Mouse (Mus musculus): Measurements from ENCODE around the gene Atraid. TPM values are rescaled to one million over a fixed set of nuclear protein-coding genes. Genes with fewer than 3 reads are reported as not detected.
A peak's percentile ranks its signal among the peaks of the same experiment; 100 is the strongest.

Gene Atraid
- total RNA-seq, 2 experiments from 2014 or later = 80.1 to 86.1 TPM

DNA sequence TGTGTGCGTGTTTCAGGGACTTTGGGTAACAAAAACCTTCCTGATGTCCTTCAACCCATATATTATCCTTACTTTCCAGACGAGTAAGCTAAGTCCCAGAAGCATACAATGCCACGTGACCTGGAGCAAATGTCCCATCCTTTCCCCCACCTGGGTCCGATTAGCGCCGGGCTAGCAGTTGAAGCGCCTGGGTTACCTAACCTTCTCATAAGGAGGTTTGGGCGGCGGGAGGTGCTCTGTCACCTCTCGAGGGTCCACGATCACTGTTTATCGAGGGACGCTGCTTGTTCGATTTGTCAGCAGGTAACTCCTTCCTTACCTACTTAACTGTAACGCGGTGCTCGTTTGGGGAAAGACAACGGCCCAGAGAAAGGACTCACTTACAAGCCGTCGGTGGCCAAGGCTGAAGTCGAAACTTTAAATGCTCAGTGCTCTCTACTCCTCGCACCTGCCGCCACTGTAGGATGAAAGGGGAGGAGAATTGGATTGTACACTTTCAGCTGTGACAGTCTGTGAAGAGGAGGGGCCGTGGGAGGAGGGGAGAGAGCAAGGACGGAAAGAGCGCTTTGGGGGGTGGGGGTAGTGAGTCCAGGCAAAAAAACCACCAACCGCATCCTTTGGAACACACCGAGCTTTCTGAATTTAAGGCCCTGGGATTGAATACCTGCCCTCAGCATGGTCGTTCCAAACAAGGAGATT lies 46.1 kb downstream of the Atraid start:
- no peak for DNase-seq (ENCODE audit: low spot score in 2 of 2)

DNA sequence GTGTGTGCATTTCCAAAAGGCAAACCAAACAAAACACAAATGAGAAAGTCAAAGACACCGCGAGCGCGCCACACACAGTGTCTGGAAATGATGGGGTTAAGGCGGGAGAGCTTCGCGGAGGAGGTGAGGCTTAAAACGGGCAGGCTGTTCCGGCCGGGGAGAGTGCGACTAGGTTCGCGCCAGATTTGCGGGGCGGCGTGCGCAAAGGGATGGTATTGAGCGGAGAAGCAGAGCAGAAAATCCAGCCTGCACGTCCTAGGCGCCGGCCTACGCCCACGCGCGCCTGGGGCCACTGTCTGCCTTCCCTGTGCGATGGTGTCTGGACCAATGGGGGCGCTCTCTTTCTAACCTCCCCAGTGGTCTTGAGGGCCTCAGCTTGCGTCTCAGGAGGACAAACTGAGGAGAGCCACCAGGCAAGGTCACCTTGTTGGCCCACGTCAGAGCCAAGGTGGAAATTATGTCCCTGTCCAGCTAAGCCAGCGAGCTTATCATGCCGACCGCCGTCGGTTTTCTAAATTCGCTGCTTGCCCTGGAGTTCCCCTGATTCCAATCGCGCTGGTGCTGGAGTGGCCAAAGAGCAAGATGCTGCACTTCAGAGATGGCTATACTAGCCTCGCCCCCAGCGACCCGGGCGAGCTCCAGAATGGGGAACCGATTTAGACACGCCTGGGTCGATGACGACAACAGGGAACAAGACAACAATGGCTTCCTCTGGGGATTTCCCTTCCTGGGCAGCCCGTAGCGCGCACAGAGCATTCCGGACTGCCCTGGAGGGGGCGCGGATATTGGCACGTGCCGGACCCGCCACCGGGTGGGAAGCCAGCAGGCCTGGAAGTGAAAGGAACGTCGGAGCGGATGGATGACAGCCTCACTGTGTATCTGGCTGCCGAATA lies 46.9 kb downstream of the Atraid start:
- DNase-seq (ENCODE audit: low spot score in 2 of 2) = peak; percentile 57 to 61

- DNase-seq (ENCODE audit: low spot score in 2 of 2) = no peak
Observed at GRCm38 (mm10) chr5:31095711-31096480, 47.8 kb downstream of the Atraid start.

Other genes starting within 250 kb of the Atraid start
- gene Mapre3, start 233.7 kb upstream of the Atraid start, total RNA-seq (2021) = 100 to 1,000 TPM; 202 to 212 TPM
- gene Tmem214, start 180.3 kb upstream of the Atraid start, total RNA-seq (2021) = 10 to 100 TPM; 64.5 to 66.9 TPM
- 10 to 100 TPM; 23.0 to 25.6 TPM for gene Agbl5, start 159.6 kb upstream of the Atraid start, total RNA-seq (2021)
- 10 to 100 TPM; 91.7 to 98.2 TPM for gene Ost4, start 140.5 kb upstream of the Atraid start, total RNA-seq (2021)
- 1 to 10 TPM; 5.7 to 6.5 TPM for gene Emilin1, start 134.9 kb upstream of the Atraid start, total RNA-seq (2021)
- gene Khk, start 126.9 kb upstream of the Atraid start, total RNA-seq (2021) = 10 to 100 TPM in 1 of 2 experiments, 1 to 10 TPM in 1; 8.0 to 12.7 TPM
- 10 to 100 TPM; 39.6 to 43.0 TPM for gene Cgref1, start 102.7 kb upstream of the Atraid start, total RNA-seq (2021)
- 100 to 1,000 TPM; 116 to 125 TPM for gene Preb, start 88.0 kb upstream of the Atraid start, total RNA-seq (2021)
- gene Tcf23, start 79.7 kb upstream of the Atraid start, total RNA-seq (2021) = not detected
- gene Slc5a6, start 612 bp downstream of the Atraid start, total RNA-seq (2021) = 10 to 100 TPM; 14.2 to 16.6 TPM
- 10 to 100 TPM; 21.2 to 23.2 TPM for gene Cad, start 6.5 kb downstream of the Atraid start, total RNA-seq (2021)
- not detected for gene Dnajc5g, start 58.0 kb downstream of the Atraid start, total RNA-seq (2021)
- gene Slc30a3, start 59.9 kb downstream of the Atraid start, total RNA-seq (2021) = 10 to 100 TPM; 41.0 to 47.6 TPM
- gene Trim54, start 68.4 kb downstream of the Atraid start, total RNA-seq (2021) = not detected
- gene Ucn, start 90.5 kb downstream of the Atraid start, total RNA-seq (2021) = not detected
- 10 to 100 TPM; 36.3 to 41.4 TPM for gene Mpv17, start 105.9 kb downstream of the Atraid start, total RNA-seq (2021)
- 1 to 10 TPM; 2.2 to 2.6 TPM for gene Gm29609, start 131.6 kb downstream of the Atraid start, total RNA-seq (2021)
- 10 to 100 TPM; 57.4 to 66.3 TPM for gene Gtf3c2, start 131.8 kb downstream of the Atraid start, total RNA-seq (2021)
- 10 to 100 TPM; 77.1 to 83.3 TPM for gene Snx17, start 144.9 kb downstream of the Atraid start, total RNA-seq (2021)
- gene Eif2b4, start 145.1 kb downstream of the Atraid start, total RNA-seq (2021) = 10 to 100 TPM; 53.0 to 62.7 TPM
- gene Zfp513, start 154.0 kb downstream of the Atraid start, total RNA-seq (2021) = 10 to 100 TPM; 28.9 to 33.1 TPM
- 100 to 1,000 TPM; 102 to 107 TPM for gene Ppm1g, start 172.4 kb downstream of the Atraid start, total RNA-seq (2021)
- gene Nrbp1, start 192.6 kb downstream of the Atraid start, total RNA-seq (2021) = 10 to 100 TPM; 76.3 to 76.6 TPM
- gene Gm9970, start 192.9 kb downstream of the Atraid start, total RNA-seq (2021) = not detected
- gene Krtcap3, start 203.4 kb downstream of the Atraid start, total RNA-seq (2021) = 1 to 10 TPM; 2.3 to 2.9 TPM
- 10 to 100 TPM; 68.7 to 70.3 TPM for gene Ift172, start 242.8 kb downstream of the Atraid start, total RNA-seq (2021)
- gene Fndc4, start 247.8 kb downstream of the Atraid start, total RNA-seq (2021) = 100 to 1,000 TPM; 164 to 185 TPM
- gene Gckr, start 249.1 kb downstream of the Atraid start, total RNA-seq (2021) = under 1 TPM; 0.09 to 0.25 TPM

All from layer of hippocampus, postnatal 10 days (tissue).